Mouse (Mus musculus) midbrain, embryonic 16.5 days (tissue): ENCODE data around the gene Olfr222. TPM values are rescaled to one million over a fixed set of nuclear protein-coding genes. Genes with fewer than 3 reads are reported as not detected.

Source experiments
- ATAC-seq: fragments of 200-750 bp; cut with Nextera tagmentation; 2 replicates; pipeline ENCODE4 v1.8.0; 2017; ENCODE audit warnings: moderate TSS enrichment
- H3K27ac ChIP-seq: fragments of 300-500 bp; sonication (generic); 2 replicates; pipeline ENCODE4 v1.5.1; 2014; ENCODE audit warnings: mild to moderate bottlenecking, low read length, mixed read lengths
- H3K27me3 ChIP-seq: fragments of 300-500 bp; sonication (generic); 2 replicates; pipeline ENCODE4 v1.6.1; 2014; ENCODE audit warnings: low read depth, low read length, mixed read lengths; ENCODE audit not compliant: control insufficient read depth, insufficient read depth
- H3K36me3 ChIP-seq: fragments of 300-500 bp; sonication (generic); 2 replicates; pipeline ENCODE4 v1.6.1; 2014; ENCODE audit warnings: mild to moderate bottlenecking, low read length, moderate library complexity, mixed read lengths; ENCODE audit not compliant: control insufficient read depth, insufficient read depth
- H3K4me1 ChIP-seq: fragments of 300-500 bp; sonication (generic); 2 replicates; pipeline ENCODE4 v1.6.1; 2014; ENCODE audit warnings: mild to moderate bottlenecking, low read length, mixed read lengths; ENCODE audit not compliant: control insufficient read depth, insufficient read depth
- H3K4me2 ChIP-seq: fragments of 300-500 bp; sonication (generic); 2 replicates; pipeline ENCODE4 v1.6.1; 2014; ENCODE audit warnings: mild to moderate bottlenecking, low read length, mixed read lengths
- H3K4me3 ChIP-seq: fragments of 300-500 bp; sonication (generic); 2 replicates; pipeline ENCODE4 v1.5.1; 2014; ENCODE audit warnings: low read depth, mild to moderate bottlenecking, low read length, moderate library complexity, mixed read lengths
- H3K9ac ChIP-seq: fragments of 300-500 bp; sonication (generic); 2 replicates; pipeline ENCODE4 v1.6.1; 2014; ENCODE audit warnings: low read depth, low read length, mixed read lengths
- H3K9me3 ChIP-seq: fragments of 300-500 bp; sonication (generic); replicated peaks from 2 replicates; pipeline ENCODE4 v1.6.1; 2014; ENCODE audit warnings: mild to moderate bottlenecking, low read length, mixed read lengths; ENCODE audit not compliant: control insufficient read depth, poor library complexity, severe bottlenecking
- WGBS: fragments of 180-500 bp; shearing (Covaris S2); extraction: QIAGEN DNeasy Blood & Tissue Kit; methylation state at CpG from one replicate; pipeline ENCODE4 v1.1.7; 2014; 5-methylcytosine and 5-hydroxymethylcytosine counted together
- polyA plus RNA-seq: library from polyadenylated mRNA; unstranded; fragments of >200 nt; fragmentation: Nextera tagmentation; extraction: Ambion mirVana; gene quantifications from 2 replicates; pipeline ENCODE4 v1.2.1, GENCODE M21; 2015

Gene Olfr222
- polyA plus RNA-seq, 1 experiment from 2014 or later, result not detected

DNA sequence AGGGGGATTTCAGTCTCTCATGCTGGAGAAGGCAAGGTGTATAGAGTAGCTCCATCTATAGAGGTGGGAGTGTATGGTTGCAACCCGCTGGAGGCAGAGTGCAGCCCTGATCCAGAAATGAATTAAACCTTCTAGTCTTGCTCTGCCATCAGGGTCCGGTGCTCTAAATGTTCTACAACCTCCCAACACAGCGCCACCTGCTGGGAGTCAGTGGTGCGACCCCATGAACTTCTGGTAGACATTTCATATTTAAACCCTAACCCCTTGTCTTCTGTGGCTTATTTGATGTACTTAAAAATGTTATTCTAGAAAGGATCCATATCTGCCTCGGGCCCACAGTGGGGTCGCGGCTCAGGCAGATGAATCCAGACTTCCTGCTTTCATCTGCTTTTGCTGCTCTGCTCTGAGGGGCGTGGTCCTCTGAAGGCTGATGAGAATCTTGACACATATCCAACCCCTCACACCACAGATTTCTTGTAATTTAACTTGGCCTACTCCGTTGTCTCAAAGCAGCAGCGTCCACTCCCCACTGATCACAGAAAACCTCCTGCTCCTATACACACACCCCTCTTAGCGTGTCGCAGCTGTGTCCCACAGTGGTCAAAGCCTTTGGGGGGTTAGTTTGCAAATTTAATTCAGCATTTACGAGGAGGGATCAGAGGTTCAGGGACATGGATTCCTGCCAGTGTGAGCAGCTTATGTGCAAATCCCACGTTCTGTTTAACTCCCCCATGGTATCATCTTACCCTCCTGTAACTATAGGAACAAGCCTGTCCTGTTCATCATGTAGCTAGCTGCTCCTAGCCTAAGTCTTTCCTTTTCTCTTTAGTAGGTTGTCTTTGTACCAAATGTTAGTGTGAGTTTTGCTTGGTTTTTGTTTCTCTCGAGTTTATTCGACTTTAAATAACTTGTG lies 38.6 kb downstream of the Olfr222 start:
- H3K4me2 ChIP-seq, result no peak overlapping the region
- no peak overlapping the region for H3K9ac ChIP-seq
- 60% methylated on average over 16 of the region's 16 CpGs for WGBS
- no peaks in the 10 kb centered on the region for H3K27me3 ChIP-seq
- no peak for ATAC-seq
- no peaks in the 10 kb centered on the region for H3K36me3 ChIP-seq
- no peaks in the 10 kb centered on the region for H3K4me1 ChIP-seq
- no peak overlapping the region for H3K4me3 ChIP-seq
- no peak overlapping the region for H3K27ac ChIP-seq
- no peaks in the 10 kb centered on the region for H3K9me3 ChIP-seq

DNA sequence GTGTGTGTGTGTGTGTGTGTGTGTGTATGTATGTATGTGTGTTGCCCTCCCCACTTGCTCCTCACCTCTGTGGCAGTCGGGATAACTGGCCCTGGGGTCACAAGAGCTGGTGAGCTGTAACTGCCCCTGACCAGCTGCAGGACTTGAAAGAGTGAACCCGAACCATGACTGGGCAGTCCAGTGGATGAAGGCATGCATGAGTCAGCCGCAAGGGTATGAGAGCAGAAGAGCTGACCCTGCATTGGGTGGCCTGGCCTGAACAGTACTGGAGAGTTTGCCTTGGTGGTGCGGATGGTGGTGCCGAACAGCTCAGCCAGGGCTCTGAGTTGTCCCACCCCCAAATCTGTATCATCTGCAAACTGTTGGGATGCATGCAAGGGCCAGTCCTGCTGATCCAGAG lies 44.5 kb downstream of the Olfr222 start:
- H3K36me3 ChIP-seq, result no peaks in the 10 kb centered on the region

DNA sequence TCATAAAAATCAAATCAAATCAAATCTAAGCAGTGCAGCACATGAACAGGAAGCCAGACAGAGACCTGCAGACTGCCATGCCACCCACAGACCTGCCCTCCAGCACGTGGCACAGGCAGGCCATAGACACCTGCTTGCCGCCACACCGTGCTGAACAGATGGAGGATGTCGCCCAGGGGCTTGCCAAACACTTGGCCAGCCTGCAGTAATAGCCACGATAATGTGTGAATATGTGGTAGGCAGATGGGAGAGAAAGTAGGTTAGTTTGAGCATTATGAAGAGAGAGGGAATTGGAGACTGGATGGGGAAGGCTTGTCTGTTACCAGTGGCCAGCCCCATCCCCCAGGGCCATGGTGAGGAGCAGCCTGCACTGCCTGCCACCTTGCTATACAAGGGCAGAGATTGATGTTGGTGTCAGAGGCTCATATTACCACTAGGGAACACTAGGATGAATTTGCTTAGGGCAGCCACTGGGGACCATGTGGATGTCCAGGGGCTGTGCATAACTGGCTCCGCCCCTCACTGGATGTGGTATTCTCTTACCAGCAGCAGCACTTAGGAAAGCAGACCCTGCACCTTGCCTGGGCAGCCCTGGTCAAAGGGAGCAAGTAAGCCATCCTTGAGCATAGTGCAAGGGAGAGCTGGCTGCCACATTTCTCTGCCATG lies 45.0 kb downstream of the Olfr222 start:
- ATAC-seq, result no peak
- H3K4me3 ChIP-seq, result no peak overlapping the region
- no peak overlapping the region for H3K27ac ChIP-seq
- no peak overlapping the region for H3K4me2 ChIP-seq
- WGBS, result 75% methylated on average over 6 of the region's 6 CpGs
- H3K9ac ChIP-seq, result no peak overlapping the region
- no peaks in the 10 kb centered on the region for H3K4me1 ChIP-seq
- no peaks in the 10 kb centered on the region for H3K27me3 ChIP-seq
- H3K36me3 ChIP-seq, result no peaks in the 10 kb centered on the region
- H3K9me3 ChIP-seq, result no peaks in the 10 kb centered on the region

More for the DNA sequence above, 44.5 kb downstream of the Olfr222 start:
- H3K27me3 ChIP-seq, result no peaks in the 10 kb centered on the region
- H3K4me1 ChIP-seq, result no peaks in the 10 kb centered on the region
- H3K4me3 ChIP-seq, result no peak overlapping the region
- no peak for ATAC-seq
- H3K4me2 ChIP-seq, result no peak overlapping the region
- H3K9ac ChIP-seq, result no peak overlapping the region
- no peak overlapping the region for H3K27ac ChIP-seq
- 85% methylated on average over 5 of the region's 5 CpGs for WGBS
- no peaks in the 10 kb centered on the region for H3K9me3 ChIP-seq

DNA sequence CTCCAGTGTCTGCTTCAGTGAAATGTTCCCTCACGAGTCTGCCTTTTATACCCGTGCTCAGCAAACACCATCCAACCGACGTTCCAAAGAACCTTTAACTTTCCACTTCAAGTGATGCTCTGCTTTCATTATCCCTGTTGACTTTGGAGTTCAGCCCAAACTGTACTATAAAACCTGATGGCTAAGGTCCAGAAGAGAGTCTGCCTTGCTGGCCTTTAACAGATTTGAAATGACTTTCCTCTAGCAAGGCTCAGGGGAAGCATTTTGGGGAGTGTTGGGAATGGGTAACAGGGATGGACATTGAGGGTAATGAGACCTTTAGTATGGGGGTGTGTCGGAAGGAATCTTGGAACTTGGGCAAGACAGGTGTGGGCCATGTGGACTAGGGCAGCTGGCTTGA lies 45.8 kb downstream of the Olfr222 start:
- no peak overlapping the region for H3K4me3 ChIP-seq

DNA sequence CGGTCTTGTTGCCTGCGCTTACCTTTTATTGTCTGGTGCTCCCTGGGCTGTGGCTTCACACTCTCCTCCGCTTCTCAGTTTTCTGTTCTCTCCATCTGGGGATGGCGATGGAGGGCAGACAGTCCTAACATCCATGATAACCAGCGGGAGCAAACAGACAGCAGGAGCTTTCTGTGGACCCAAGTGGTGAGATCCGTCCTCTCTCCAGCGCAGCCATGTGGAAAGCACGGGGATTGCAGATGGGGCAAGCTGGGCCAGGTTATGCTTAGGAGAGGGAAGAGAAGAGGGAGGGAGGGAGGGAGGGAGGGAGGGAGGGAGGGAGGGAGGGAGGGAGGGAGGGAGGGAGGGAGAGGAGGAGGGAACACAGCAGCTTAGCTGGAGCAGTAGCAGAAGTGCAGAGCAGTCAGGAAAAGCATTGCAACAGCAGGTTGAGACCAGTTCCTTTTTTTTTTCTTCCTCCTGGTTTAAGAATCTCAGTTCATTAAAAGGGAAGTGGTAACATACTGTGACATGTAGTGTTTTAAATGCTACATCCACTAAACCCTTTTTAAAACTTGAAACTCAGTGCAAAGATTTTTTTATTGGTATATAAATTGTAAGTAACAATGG lies 49.5 kb downstream of the Olfr222 start, which contains the start of gene Zkscan17:
TSS of gene Zkscan17 (minus strand) at position 280 of the 609 bp plus-strand sequence.
- H3K27me3 ChIP-seq, result no peaks in the 10 kb centered on the region
- H3K4me1 ChIP-seq, result no peaks in the 10 kb centered on the region
- no peaks in the 10 kb centered on the region for H3K36me3 ChIP-seq
- no peak within 1 kb of the TSS for H3K4me2 ChIP-seq
- no peak within 1 kb of the TSS for H3K9ac ChIP-seq
- 63% methylated on average over 8 of the region's 8 CpGs for WGBS
- ATAC-seq, result no peak
- H3K4me3 ChIP-seq, result no peak within 1 kb of the TSS
- no peaks in the 10 kb centered on the region for H3K9me3 ChIP-seq
- no peak within 1 kb of the TSS for H3K27ac ChIP-seq

More for the DNA sequence above, 45.8 kb downstream of the Olfr222 start:
- Histone ChIP-seq H3K4me1 (no peaks in the 10 kb centered on the region), H3K36me3 (no peaks in the 10 kb centered on the region), H3K27me3 (no peaks in the 10 kb centered on the region), H3K9me3 (no peaks in the 10 kb centered on the region), H3K27ac (no peak overlapping the region), H3K9ac (no peak overlapping the region), H3K4me2 (no peak overlapping the region)
- 82% methylated on average over 5 of the region's 5 CpGs for WGBS
- no peak for ATAC-seq

DNA sequence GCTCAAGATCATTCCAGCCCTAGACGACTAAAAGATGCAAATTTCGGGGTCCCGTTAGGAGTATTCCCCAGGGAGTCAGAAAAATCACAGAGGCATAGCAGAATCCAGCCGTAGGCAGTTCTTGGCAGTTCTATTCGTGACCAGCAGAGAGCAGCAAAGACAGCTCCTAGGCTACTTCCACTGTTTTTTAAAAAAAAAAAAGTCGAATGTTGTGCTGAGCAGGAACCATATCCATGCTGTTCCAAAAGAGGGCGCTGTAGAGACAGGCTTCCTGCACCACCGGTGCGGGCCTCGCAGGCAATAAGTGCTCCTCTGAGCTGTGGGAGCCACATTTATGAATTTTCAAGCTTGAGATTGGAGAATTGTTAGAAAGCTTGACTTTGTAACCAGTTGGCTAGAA lies 50.8 kb downstream of the Olfr222 start:
- WGBS, result 10% methylated on average over 10 of the region's 10 CpGs
- Histone ChIP-seq H3K4me3 (no peak overlapping the region), H3K4me1 (no peaks in the 10 kb centered on the region), H3K4me2 (no peak overlapping the region), H3K36me3 (no peaks in the 10 kb centered on the region), H3K9me3 (no peaks in the 10 kb centered on the region), H3K9ac (no peak overlapping the region), H3K27ac (no peak overlapping the region), H3K27me3 (no peaks in the 10 kb centered on the region)
- ATAC-seq, result no peak

DNA sequence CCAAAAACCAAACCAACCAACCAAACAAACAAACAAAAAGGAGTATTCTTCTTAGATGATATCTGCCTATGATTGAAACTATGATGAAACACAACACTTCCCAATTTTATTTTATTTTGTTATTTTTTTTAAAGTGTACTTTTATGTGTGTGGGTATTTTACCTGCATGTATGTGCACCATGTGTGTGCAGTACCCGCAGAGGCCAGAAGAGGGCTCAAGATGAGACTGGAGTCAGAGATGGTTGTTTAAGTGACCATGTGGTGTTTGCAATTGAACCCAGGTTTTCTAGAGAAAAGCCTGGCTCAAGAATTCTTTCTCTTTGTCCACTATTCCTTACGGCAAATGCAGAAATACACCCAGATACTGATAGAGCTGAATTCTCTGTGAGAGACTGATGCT lies 51.9 kb downstream of the Olfr222 start:
- Histone ChIP-seq H3K4me3 (no peak overlapping the region), H3K27me3 (no peaks in the 10 kb centered on the region), H3K27ac (no peak overlapping the region), H3K9me3 (no peaks in the 10 kb centered on the region), H3K4me2 (no peak overlapping the region), H3K36me3 (no peaks in the 10 kb centered on the region), H3K9ac (no peak overlapping the region), H3K4me1 (no peaks in the 10 kb centered on the region)
- 99% methylated on average over 2 of the region's 2 CpGs for WGBS
- no peak for ATAC-seq
